Mouse (Mus musculus): Measurements from ENCODE around the gene Rab6b. TPM values are rescaled to one million over a fixed set of nuclear protein-coding genes. Genes with fewer than 3 reads are reported as not detected.

Rab6b gene
- total and polyA plus RNA-seq, 2 experiments from 2014 or later = 1.9 to 2.1 TPM

DNA sequence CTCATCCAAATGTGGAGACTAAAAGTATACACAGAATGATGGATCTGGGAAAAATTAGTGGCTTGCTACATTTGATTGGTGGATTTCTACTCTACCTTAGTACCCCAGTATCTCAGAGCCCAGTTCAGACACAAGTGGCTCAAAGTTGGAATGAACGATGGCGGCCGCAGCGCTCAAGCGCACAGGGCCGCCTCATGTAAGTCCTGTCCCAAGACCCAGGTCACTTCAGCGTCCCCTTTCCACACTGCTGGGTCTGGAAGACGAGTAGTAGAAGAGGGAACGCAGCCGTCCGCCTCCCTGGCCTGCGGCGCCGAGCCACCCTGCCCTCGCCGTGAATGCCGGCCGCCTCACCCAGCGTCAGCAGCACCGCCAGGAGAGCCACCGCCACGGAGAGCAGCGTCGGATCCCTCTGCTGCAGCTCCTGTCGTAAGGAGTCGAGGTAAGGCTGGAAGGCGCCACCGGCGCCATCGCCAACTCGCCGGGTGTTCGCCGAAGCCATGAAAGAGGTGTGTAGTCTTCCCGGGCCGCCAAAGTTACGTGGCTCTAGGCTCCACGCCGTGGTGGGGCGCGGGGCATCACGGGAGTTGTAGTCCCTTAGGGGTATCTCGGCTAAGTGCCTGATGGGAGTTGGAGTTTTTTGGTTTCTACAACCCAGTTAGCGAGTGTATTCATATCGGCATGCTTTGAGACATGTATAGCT lies 90.1 kb downstream of the Rab6b start, which contains the start of gene Srprb:
Gene Srprb (minus strand): TSS at position 577 of the 700 bp plus-strand sequence.
- peak within 1 kb of the TSS; percentile 82 for H3K27ac ChIP-seq (ENCODE audit: low read depth)
- DNase-seq (ENCODE audit: low spot score) (peak; percentile 90), ATAC-seq (ENCODE audit: insufficient read depth, low read depth) (peak; percentile 99)
- peak within 1 kb of the TSS; percentile 68 for H3K4me2 ChIP-seq (ENCODE audit: low read depth, low read length)
- TF ChIP-seq CTCF (IDR thresholded peaks at IDR 0.05; ENCODE audit: low read depth) (no peak), EP300 (IDR thresholded peaks at IDR 0.05; ENCODE audit: low read depth) (no peak)
- no peaks in the 10 kb centered on the region for H3K27me3 ChIP-seq (ENCODE audit: control insufficient read depth, insufficient read depth, low read length)
- no peaks in the 10 kb centered on the region for H3K9me3 ChIP-seq (replicated peaks; ENCODE audit: control insufficient read depth, low read length)
- no peaks in the 10 kb centered on the region for H3K4me1 ChIP-seq (ENCODE audit: control insufficient read depth, insufficient read depth)
- H3K4me3 ChIP-seq (ENCODE audit: low read depth, low read length) = peak within 1 kb of the TSS; percentile 66
- WGBS = under 1% methylated on average over 45 of the region's 45 CpGs
- peak within 1 kb of the TSS; percentile 71 for H3K9ac ChIP-seq (replicated peaks; ENCODE audit: low read depth, low read length)
- peaks cover 24% of the 10 kb centered on the region for H3K36me3 ChIP-seq (replicated peaks; ENCODE audit: control insufficient read depth, insufficient read depth, low read length)

DNA sequence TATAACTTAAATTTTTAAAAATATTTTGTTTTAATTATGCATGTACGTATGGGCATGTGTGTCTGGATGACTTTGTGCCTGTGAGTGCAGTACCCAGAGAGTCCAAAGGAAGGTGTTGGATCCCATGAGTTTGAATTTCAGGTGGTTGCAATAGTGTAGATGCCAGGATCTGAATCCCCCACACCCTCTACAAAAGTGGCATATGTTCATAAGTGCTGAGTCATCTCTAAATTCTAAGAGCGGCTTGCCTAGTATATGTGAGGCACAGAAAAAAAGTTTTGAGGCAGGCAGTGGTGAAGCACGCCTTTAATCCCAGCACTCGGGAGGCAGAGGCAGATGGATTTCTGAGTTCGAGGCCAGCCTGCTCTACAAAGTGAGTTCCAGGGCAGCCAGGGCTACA lies 94.2 kb downstream of the Rab6b start:
- no peaks in the 10 kb centered on the region for H3K9me3 ChIP-seq (replicated peaks; ENCODE audit: control insufficient read depth, low read length)
- DNase-seq (ENCODE audit: low spot score) (no peak), ATAC-seq (ENCODE audit: insufficient read depth, low read depth) (no peak)
- no peak overlapping the region for H3K9ac ChIP-seq (replicated peaks; ENCODE audit: low read depth, low read length)
- no peaks in the 10 kb centered on the region for H3K36me3 ChIP-seq (replicated peaks; ENCODE audit: control insufficient read depth, insufficient read depth, low read length)
- 83% methylated on average over 5 of the region's 5 CpGs for WGBS
- H3K27ac ChIP-seq (ENCODE audit: low read depth) = no peak overlapping the region
- no peak overlapping the region for H3K4me2 ChIP-seq (ENCODE audit: low read depth, low read length)
- no peaks in the 10 kb centered on the region for H3K27me3 ChIP-seq (ENCODE audit: control insufficient read depth, insufficient read depth, low read length)
- TF ChIP-seq CTCF (IDR thresholded peaks at IDR 0.05; ENCODE audit: low read depth) (no peak), EP300 (IDR thresholded peaks at IDR 0.05; ENCODE audit: low read depth) (no peak)
- H3K4me3 ChIP-seq (ENCODE audit: low read depth, low read length) = no peak overlapping the region
- H3K4me1 ChIP-seq (ENCODE audit: control insufficient read depth, insufficient read depth) = no peaks in the 10 kb centered on the region

GRCm38 (mm10) chr9:103207846-103208245 lies 96.3 kb downstream of the Rab6b start:
- 8% methylated on average over 16 of the region's 16 CpGs for WGBS
- Histone ChIP-seq H3K4me3 (ENCODE audit: low read depth, low read length) (peak overlapping the region; percentile 24; the same call in 1 of the 2 replicates), H3K4me1 (ENCODE audit: control insufficient read depth, insufficient read depth) (no peaks in the 10 kb centered on the region), H3K9me3 (replicated peaks; ENCODE audit: control insufficient read depth, low read length) (no peaks in the 10 kb centered on the region), H3K4me2 (ENCODE audit: low read depth, low read length) (peak overlapping the region; percentile 53), H3K27ac (ENCODE audit: low read depth) (no peak overlapping the region), H3K36me3 (replicated peaks; ENCODE audit: control insufficient read depth, insufficient read depth, low read length) (no peaks in the 10 kb centered on the region), H3K9ac (replicated peaks; ENCODE audit: low read depth, low read length) (no peak overlapping the region), H3K27me3 (ENCODE audit: control insufficient read depth, insufficient read depth, low read length) (no peaks in the 10 kb centered on the region)
- DNase-seq (ENCODE audit: low spot score) = peak; percentile 88
- peak; percentile 90 for ATAC-seq (ENCODE audit: insufficient read depth, low read depth)
- TF ChIP-seq CTCF (IDR thresholded peaks at IDR 0.05; ENCODE audit: low read depth) = peak; percentile 92
- no peak for TF ChIP-seq EP300 (IDR thresholded peaks at IDR 0.05; ENCODE audit: low read depth)

DNA sequence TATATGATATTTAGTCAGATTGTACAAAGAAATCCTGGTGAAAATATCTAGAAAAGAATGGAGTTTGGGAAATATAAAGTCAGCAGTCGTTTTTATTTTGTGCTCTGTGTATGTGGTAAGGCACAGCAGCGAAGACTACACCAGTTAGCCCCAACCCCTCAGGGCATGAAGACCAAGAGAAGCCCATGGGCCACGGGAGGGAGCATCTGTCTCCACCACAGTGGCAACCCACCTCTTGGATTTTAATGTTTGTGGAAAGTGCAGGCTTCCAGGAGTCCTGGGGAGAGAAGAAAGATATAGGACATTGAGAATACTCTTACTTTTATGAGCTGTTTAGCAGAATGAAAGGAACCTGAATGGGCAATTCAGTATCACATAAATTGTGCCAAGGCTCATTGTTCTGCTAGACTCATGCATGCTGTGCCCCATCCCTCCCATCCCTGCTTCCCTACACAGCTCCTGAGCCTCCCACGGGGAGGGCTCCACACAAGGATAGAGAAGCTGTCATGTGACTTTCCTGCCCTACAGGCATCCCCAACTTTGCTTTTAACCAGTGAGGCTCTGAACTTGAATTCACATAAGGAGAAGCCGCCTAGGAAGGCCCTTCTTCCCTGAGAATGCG lies 97.3 kb downstream of the Rab6b start:
- H3K27me3 ChIP-seq (ENCODE audit: control insufficient read depth, insufficient read depth, low read length) = no peaks in the 10 kb centered on the region
- H3K36me3 ChIP-seq (replicated peaks; ENCODE audit: control insufficient read depth, insufficient read depth, low read length) = no peaks in the 10 kb centered on the region
- TF ChIP-seq CTCF (IDR thresholded peaks at IDR 0.05; ENCODE audit: low read depth) (no peak), EP300 (IDR thresholded peaks at IDR 0.05; ENCODE audit: low read depth) (no peak)
- DNase-seq (ENCODE audit: low spot score) = no peak
- no peak overlapping the region for H3K4me2 ChIP-seq (ENCODE audit: low read depth, low read length)
- H3K27ac ChIP-seq (ENCODE audit: low read depth) = no peak overlapping the region
- H3K9me3 ChIP-seq (replicated peaks; ENCODE audit: control insufficient read depth, low read length) = no peaks in the 10 kb centered on the region
- no peak for ATAC-seq (ENCODE audit: insufficient read depth, low read depth)
- H3K4me1 ChIP-seq (ENCODE audit: control insufficient read depth, insufficient read depth) = 0 out of 2 replicates have a peak, but pooled peaks cover 6% of the 10 kb centered on the region
- H3K9ac ChIP-seq (replicated peaks; ENCODE audit: low read depth, low read length) = no peak overlapping the region
- WGBS = 63% methylated on average over 6 of the region's 6 CpGs
- H3K4me3 ChIP-seq (ENCODE audit: low read depth, low read length) = no peak overlapping the region

DNA sequence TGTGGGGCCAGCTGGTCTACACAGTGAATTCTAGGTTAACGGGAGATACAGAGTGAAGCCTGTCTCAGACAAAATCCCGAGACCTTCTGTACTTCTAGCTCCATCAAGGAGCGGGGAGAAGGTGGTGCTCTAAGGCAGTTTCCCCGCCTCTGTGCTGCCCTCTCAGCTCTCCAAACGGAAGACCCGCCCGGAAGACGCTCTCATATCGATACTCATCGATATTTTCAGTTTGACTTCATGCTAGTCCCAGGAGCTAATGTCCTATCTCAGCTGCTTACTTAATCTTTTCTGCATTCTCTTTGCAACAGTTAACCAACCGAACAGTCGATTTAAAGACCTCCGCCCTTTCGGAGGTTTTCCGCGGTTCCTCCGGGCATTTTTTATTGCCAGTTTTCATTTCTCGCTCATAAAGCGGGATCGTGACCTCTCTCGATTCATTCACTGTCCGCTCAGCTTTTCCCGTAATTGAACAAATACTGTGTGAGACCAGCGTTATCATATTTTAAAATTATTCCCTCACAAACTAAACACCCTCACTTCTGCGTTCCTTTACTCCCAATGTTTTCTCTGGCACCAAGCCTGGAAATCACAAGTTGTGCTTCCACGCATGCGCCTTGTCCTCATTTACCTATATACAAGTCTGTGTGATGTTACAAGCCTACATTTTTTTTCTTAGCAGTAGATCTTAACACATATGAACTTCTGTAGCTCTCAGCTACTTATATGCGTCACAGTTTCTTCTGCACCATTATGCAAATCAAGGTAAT lies 101.2 kb downstream of the Rab6b start:
- Histone ChIP-seq H3K36me3 (replicated peaks; ENCODE audit: control insufficient read depth, insufficient read depth, low read length) (no peaks in the 10 kb centered on the region), H3K4me2 (ENCODE audit: low read depth, low read length) (peak overlapping the region; percentile 56), H3K9me3 (replicated peaks; ENCODE audit: control insufficient read depth, low read length) (no peaks in the 10 kb centered on the region), H3K9ac (replicated peaks; ENCODE audit: low read depth, low read length) (no peak overlapping the region), H3K4me3 (ENCODE audit: low read depth, low read length) (peak overlapping the region; percentile 42), H3K4me1 (ENCODE audit: control insufficient read depth, insufficient read depth) (0 out of 2 replicates have a peak, but pooled peaks cover 6% of the 10 kb centered on the region), H3K27me3 (ENCODE audit: control insufficient read depth, insufficient read depth, low read length) (no peaks in the 10 kb centered on the region), H3K27ac (ENCODE audit: low read depth) (no peak overlapping the region)
- 57% methylated on average over 28 of the region's 28 CpGs for WGBS
- DNase-seq (ENCODE audit: low spot score) (peak; percentile 35), ATAC-seq (ENCODE audit: insufficient read depth, low read depth) (no peak)
- no peak for TF ChIP-seq EP300 (IDR thresholded peaks at IDR 0.05; ENCODE audit: low read depth)
